Mouse (Mus musculus) liver, postnatal 0 days (tissue): ENCODE measurements around the gene Nlrc5.

Experiments used
- CTCF ChIP-seq: sonication (generic); IDR thresholded peaks from 2 replicates; pipeline ENCODE4 v1.5.1; 2016; ENCODE audit warnings: antibody characterized with exemption, low read depth
- EP300 ChIP-seq: IDR thresholded peaks from 2 replicates; pipeline ENCODE4 v1.6.1; 2016; ENCODE audit warnings: antibody characterized with exemption, low read depth, mild to moderate bottlenecking

GRCm38 (mm10) chr8:94535631-94536030, 101.5 kb downstream of the Nlrc5 start:
- TF ChIP-seq CTCF (no peak), EP300 (no peak)
